Mouse (Mus musculus) hindlimb bud, embryonic 11.5 days (tissue): ENCODE measurements around the gene Olfr521.
"Not testable (repeated sequence)": the region's sequence is repeated elsewhere in the genome, so short reads cannot be mapped to it uniquely, and the experiment has no call there.

ENCODE experiments used
- DNase-seq: peaks from one replicate; pipeline ENCODE4 v3.0.0-alpha.2; 2012; ENCODE audit warnings: low read depth, low spot score; ENCODE audit errors: extremely low spot score

Gene Olfr521

DNA sequence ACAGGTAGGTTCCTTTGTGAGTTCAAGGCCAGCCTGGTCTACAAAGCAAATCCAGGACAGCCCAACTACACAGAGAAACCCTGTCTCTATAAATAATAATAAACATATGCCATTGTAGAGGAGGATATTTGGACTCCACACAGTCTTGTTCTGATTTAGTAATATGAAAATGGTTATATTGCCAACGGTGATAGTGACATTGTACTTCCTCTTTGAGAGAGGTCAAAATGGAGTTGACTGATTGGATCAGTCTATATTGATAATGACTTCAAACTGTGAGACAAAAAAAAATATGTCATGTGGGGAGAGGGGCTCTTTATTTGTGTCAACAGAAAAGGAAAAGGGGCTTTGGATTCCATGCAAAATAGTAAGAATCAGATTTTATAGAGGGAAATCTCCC is 42.0 kb downstream of the Olfr521 start:
- DNase-seq: no peak

DNA sequence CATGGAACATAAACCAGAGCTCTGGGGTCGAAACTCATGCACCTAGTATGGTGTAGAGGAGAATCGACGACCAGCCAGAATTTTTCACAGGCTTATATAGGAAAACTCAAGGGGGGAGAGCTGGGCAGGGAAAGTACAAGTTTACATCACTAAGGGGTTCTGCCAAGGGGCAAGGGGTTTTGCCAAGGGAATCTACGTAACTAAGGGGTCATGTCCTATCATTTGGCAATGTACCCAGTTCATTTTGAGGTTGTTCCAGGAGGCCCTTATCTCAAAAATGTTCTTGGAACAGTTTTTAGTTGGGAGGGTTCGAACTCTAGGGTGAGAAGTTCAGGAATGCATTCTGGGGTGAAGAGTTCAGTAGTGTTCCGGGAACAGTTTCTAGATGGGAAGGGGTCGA is 43.7 kb downstream of the Olfr521 start:
- DNase-seq: not testable (repeated sequence)

DNA sequence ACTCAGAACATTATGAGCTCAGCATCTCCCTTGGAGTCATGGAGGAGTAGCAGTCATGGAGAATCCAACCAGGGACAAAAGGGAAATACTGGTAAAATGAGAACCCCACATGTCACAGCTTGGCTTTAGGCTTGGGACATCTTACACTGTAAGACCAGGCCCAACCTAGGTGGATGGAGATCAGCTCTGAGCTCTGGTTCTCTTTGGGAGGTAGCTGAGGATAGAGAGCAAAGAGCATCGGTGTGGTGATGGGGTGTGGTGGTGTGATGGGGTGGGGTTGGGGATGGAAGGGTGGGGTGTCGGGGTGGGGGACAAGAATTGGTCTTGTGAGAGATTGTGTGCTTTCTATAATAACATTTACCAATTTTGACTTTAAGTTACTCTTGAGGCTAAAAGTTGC is 47.5 kb downstream of the Olfr521 start:
- DNase-seq: no peak

DNA sequence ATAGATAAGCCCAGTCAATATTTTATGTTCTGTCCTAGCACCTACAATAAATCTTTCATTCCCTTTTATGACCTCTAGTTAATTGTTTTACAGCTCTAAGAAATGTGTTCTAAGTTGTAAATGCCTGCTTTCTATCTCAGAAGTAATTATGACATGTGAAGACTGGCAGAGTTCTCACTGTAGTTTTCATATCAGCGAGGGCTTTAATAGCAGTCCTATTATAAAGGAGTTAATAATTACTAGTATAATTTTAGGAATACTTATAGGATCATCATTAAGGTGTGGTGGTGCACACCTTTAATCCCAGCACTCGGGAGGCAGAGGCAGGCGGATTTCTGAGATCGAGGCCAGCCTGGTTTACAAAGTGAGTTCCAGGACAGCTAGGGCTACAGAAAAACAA is 48.4 kb downstream of the Olfr521 start:
- no peak for DNase-seq

DNA sequence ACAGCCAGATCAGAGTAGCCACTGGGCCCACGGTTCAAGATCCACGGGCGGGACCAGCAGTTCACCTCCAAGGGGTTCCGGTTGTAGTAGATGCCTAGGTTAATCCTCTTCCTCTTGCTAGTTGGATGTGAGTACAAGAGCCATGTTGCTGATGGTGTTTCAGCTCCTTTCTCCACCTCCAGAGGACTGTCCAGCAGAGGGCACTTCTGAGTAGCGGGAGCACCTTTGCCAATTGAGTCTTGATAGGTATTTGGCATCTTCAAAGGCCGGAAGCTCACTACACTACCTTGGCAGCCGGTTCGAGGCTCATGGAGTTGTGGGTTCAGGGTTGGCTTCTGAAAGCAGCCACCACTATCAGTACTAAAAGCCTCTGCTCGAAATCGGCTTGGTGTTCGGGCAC is 50.1 kb downstream of the Olfr521 start:
- no peak for DNase-seq

DNA sequence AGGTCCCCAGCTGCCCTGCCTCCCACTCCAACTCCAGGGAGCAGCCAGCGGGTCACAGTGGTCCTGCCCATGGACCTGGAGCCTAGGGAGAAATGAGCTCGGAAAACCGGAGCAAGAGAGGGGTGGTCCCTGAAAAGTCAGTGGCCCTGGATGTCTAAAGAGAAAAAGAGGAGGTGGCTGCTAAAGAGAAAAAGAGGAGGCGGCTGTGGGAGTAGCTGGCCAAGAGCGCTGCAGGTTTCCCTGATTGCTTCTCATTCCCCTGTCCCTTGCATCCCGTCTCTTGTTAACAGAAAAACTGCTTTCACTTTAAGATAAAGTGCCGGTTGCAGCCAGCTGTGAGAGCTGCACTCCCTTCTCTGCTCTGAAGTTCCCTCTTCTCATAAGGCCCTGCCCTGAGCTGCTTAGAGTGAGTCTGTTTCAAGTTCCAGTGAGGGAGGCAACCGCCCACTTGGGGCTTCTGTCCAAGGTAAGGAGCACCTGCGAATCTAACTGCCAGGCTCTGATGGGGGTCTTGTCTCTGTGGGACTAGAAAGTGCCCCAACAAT is 54.9 kb downstream of the Olfr521 start:
- not testable (repeated sequence) for DNase-seq
